Mouse (Mus musculus) embryonic stem cell, embryonic (primary cell): ENCODE measurements around the gene Hist2h3c1.
"Not testable (repeated sequence)": the region's sequence is repeated elsewhere in the genome, so short reads cannot be mapped to it uniquely, and the experiment has no call there.

ENCODE experiments used
- CTCF ChIA-PET, 4 experiments: fragments of 300-600 bp in 2 of 4; fragments of 350-600 bp in 2 of 4; sonication (Branson Sonifier 250); formaldehyde crosslinking; loops; one replicate each; lab custom pipeline; 2022; ENCODE audit warnings: inconsistent platforms in 2 of 4; lab: Charles Lee
- POLR2A ChIA-PET, 4 experiments: fragments of 300-600 bp in 2 of 4; fragments of 350-600 bp in 2 of 4; sonication (Branson Sonifier 250); formaldehyde crosslinking; loops; one replicate each; lab custom pipeline; 2022; ENCODE audit warnings: antibody characterized with exemption in 4 of 4, inconsistent platforms in 1 of 4; lab: Charles Lee

The Hist2h3c1 gene

GRCm38 (mm10) chr3:96240799-96241197 is 5.7 kb upstream of the Hist2h3c1 start:
- CTCF ChIA-PET, result no interaction called here
- POLR2A ChIA-PET, result interaction anchor here (0.6 to 6.2 kb wide), 23 partner anchors 10 to 290 kb away, joined by 3 to 149 read pairs (median 7); partner anchors contain the start of genes Hist2h2bb (in 4 of the 4), Hist2h4 (in 4 of the 4), Bola1 (in 2 of the 4) and Hist2h2ab (in 2 of the 4)

- POLR2A ChIA-PET, result interaction anchor here in 3 of 4 experiments (0.6 to 6.2 kb wide), 48 partner anchors 10 to 432 kb away, joined by 3 to 149 read pairs (median 4); partner anchors contain the start of genes Bola1 (in 3 of the 3), Hist2h2ab (in 3 of the 3), Hist2h2ac (in 3 of the 3) and Hist2h2bb (in 3 of the 3)
- CTCF ChIA-PET, result no interaction called here
These were observed 2.4 kb upstream of the Hist2h3c1 start for GRCm38 (mm10) chr3:96243921-96244572.

- POLR2A ChIA-PET, result interaction anchor here in 3 of 4 experiments (0.6 to 6.2 kb wide), 34 partner anchors 9 to 371 kb away, joined by 3 to 149 read pairs (median 3); partner anchors contain the start of genes Bola1 (in 3 of the 3), Hist2h2ab (in 3 of the 3), Hist2h2ac (in 3 of the 3) and Hist2h2bb (in 3 of the 3)
These were observed 1.2 kb upstream of the Hist2h3c1 start, which contains the start of gene Hist2h2aa1 for GRCm38 (mm10) chr3:96245003-96245886. Gene Hist2h2aa1 (plus strand): TSS chr3:96245497.

GRCm38 (mm10) chr3:96246018-96246417 is 467 bp upstream of the Hist2h3c1 start:
- POLR2A ChIA-PET, CTCF ChIA-PET: not testable (repeated sequence)

More at GRCm38 (mm10) chr3:96245003-96245886, 1.2 kb upstream of the Hist2h3c1 start, which contains the start of gene Hist2h2aa1:
- CTCF ChIA-PET, result not testable (repeated sequence)

- ChIA-PET CTCF (interaction anchor here in 3 of 4 experiments (0.7 to 1.3 kb wide), 3 partner anchors 15 to 30 kb away, joined by 3 to 5 read pairs (median 3); partner anchors contain the start of gene Hist2h4 (in 1 of the 3)), POLR2A (interaction anchor here (0.6 to 1.4 kb wide), 26 partner anchors 8 to 166 kb away, joined by 3 to 42 read pairs (median 4); partner anchors contain the start of genes Hist2h2bb (in 4 of the 4), Hist2h2ac (in 3 of the 4), Hist2h3b (in 3 of the 4) and Bola1 (in 2 of the 4))
These were observed 1.1 kb downstream of the Hist2h3c1 start for GRCm38 (mm10) chr3:96247356-96248140.

GRCm38 (mm10) chr3:96248141-96249033 is 1.9 kb downstream of the Hist2h3c1 start:
- ChIA-PET POLR2A (interaction anchor here (0.7 to 12.7 kb wide), 19 partner anchors 10 to 123 kb away, joined by 3 to 151 read pairs (median 4); partner anchors contain the start of genes Hist2h4 (in 3 of the 4), Hist2h2bb (in 2 of the 4), Hist2h3b (in 2 of the 4) and Bola1 (in 1 of the 4)), CTCF (interaction anchor here in 1 of 4 experiments (0.6 kb wide), 1 partner anchor 14 kb away, joined by 4 read pairs; no protein-coding TSS in a partner anchor)

- POLR2A ChIA-PET, result interaction anchor here (0.7 to 12.7 kb wide), 19 partner anchors 9 to 124 kb away, joined by 3 to 151 read pairs (median 4); partner anchors contain the start of genes Hist2h4 (in 3 of the 4), Hist2h2bb (in 2 of the 4), Hist2h3b (in 2 of the 4) and Bola1 (in 1 of the 4)
- CTCF ChIA-PET, result interaction anchor here in 1 of 4 experiments (0.6 kb wide), 1 partner anchor 13 kb away, joined by 4 read pairs; no protein-coding TSS in a partner anchor
These were observed 2.5 kb downstream of the Hist2h3c1 start for GRCm38 (mm10) chr3:96249034-96249345.

GRCm38 (mm10) chr3:96250890-96251289 is 4.4 kb downstream of the Hist2h3c1 start:
- ChIA-PET POLR2A (interaction anchor here (0.6 to 12.7 kb wide), 25 partner anchors 9 to 582 kb away, joined by 3 to 151 read pairs (median 6); partner anchors contain the start of genes Hist2h4 (in 3 of the 4), Bola1 (in 2 of the 4), Hist2h2ab (in 2 of the 4) and Hist2h2ac (in 2 of the 4)), CTCF (no interaction called here)

- ChIA-PET POLR2A (interaction anchor here in 3 of 4 experiments (0.9 to 12.7 kb wide), 8 partner anchors 11 to 55 kb away, joined by 3 to 151 read pairs (median 9); partner anchors contain the start of genes Hist2h4 (in 3 of the 3), Bola1 (in 2 of the 3), Hist2h2ab (in 2 of the 3) and Hist2h2ac (in 1 of the 3)), CTCF (no interaction called here)
These were observed 5.3 kb downstream of the Hist2h3c1 start for GRCm38 (mm10) chr3:96251787-96252186.

- ChIA-PET CTCF (interaction anchor here in 1 of 4 experiments (1.1 kb wide), 1 partner anchor 23 kb away, joined by 3 read pairs; no protein-coding TSS in a partner anchor), POLR2A (interaction anchor here (0.5 to 12.7 kb wide), 42 partner anchors 8 to 442 kb away, joined by 3 to 151 read pairs (median 5); partner anchors contain the start of genes Hist2h4 (in 4 of the 4), Hist2h2ac (in 3 of the 4), Hist2h2bb (in 3 of the 4) and Hist2h2be (in 3 of the 4))
These were observed 8.3 kb downstream of the Hist2h3c1 start for GRCm38 (mm10) chr3:96254683-96255355.

GRCm38 (mm10) chr3:96255926-96256593 is 9.6 kb downstream of the Hist2h3c1 start:
- POLR2A ChIA-PET, result interaction anchor here (0.7 to 12.7 kb wide), 22 partner anchors 7 to 241 kb away, joined by 3 to 151 read pairs (median 10); partner anchors contain the start of genes Hist2h2bb (in 4 of the 4), Hist2h3b (in 3 of the 4), Bola1 (in 2 of the 4) and Hist2h2aa1 (in 2 of the 4)
- CTCF ChIA-PET, result interaction anchor here in 2 of 4 experiments (0.7 to 1.1 kb wide), 2 partner anchors 22 to 186 kb away, joined by 3 read pairs; no protein-coding TSS in a partner anchor

- ChIA-PET CTCF (no interaction called here), POLR2A (interaction anchor here in 3 of 4 experiments (0.7 to 12.7 kb wide), 15 partner anchors 8 to 691 kb away, joined by 3 to 151 read pairs (median 6); partner anchors contain the start of genes Hist2h2ac (in 2 of the 3), Hist2h2bb (in 2 of the 3), Hist2h2be (in 2 of the 3) and Hist2h3b (in 2 of the 3))
These were observed 10.7 kb downstream of the Hist2h3c1 start for GRCm38 (mm10) chr3:96257190-96257589.

GRCm38 (mm10) chr3:96260220-96260619 is 13.7 kb downstream of the Hist2h3c1 start:
- ChIA-PET POLR2A (interaction anchor here in 3 of 4 experiments (0.6 to 12.7 kb wide), 18 partner anchors 8 to 169 kb away, joined by 3 to 151 read pairs (median 6); partner anchors contain the start of genes Bola1 (in 2 of the 3), Hist2h2ab (in 2 of the 3), Hist2h2ac (in 2 of the 3) and Hist2h2bb (in 2 of the 3)), CTCF (no interaction called here)

- CTCF ChIA-PET, result interaction anchor here (0.5 to 2.9 kb wide), 12 partner anchors 13 to 296 kb away, joined by 3 to 28 read pairs (median 5); no protein-coding TSS in a partner anchor
- POLR2A ChIA-PET, result interaction anchor here (0.5 to 3.9 kb wide), 116 partner anchors 7 to 1045 kb away, joined by 3 to 137 read pairs (median 5); partner anchors contain the start of genes Bola1 (in 4 of the 4), Hist2h2aa2 (in 4 of the 4), Hist2h2ab (in 4 of the 4) and Hist2h2ac (in 4 of the 4)
These were observed 15.1 kb downstream of the Hist2h3c1 start for GRCm38 (mm10) chr3:96261623-96262022.
